Mouse (Mus musculus): ENCODE data around the gene Msh3. TPM values are rescaled to one million over a fixed set of nuclear protein-coding genes. Genes with fewer than 3 reads are reported as not detected.

Msh3 gene
- polyA plus RNA-seq, 1 experiment from 2014 or later, result 31.5 TPM

GRCm38 (mm10) chr13:92291605-92292004, 63.2 kb downstream of the Msh3 start:
- no peak overlapping the region for H3K27ac ChIP-seq (replicated peaks)
- H3K4me2 ChIP-seq (replicated peaks), result no peak overlapping the region
- no peak overlapping the region for H3K4me3 ChIP-seq
- no peaks in the 10 kb centered on the region for H3K9me3 ChIP-seq
- ATAC-seq (ENCODE audit: low FRiP score, low read depth), result no peak
- no peak overlapping the region for H3K9ac ChIP-seq (replicated peaks)
- H3K4me1 ChIP-seq, result no peaks in the 10 kb centered on the region
- 83% methylated on average over 4 of the region's 4 CpGs for WGBS
- H3K36me3 ChIP-seq, result peaks cover 10% of the 10 kb centered on the region; the same call in 1 of the 2 replicates
- H3K27me3 ChIP-seq, result no peaks in the 10 kb centered on the region

DNA sequence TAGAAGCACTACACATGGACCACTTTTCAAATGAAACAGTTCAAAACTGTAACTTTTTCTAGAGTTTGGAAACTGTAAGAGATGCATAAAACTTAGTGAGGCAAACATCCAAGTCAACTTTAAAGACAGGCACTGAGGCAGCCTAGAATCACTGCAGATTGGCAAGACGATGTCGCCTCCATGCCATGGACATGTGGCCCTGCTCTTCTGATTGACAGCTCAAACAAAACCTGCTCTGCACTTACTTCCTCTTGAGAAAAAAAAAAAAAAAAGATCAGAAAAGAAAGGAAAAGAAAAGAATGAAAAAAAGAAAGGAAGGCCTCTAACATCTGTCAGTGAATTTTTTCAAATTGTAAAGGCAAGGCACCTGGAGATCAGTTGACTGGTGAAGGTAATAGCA, 77.8 kb downstream of the Msh3 start:
- Histone ChIP-seq H3K36me3 (0 out of 2 replicates have a peak, but pooled peaks cover 5% of the 10 kb centered on the region), H3K4me1 (no peaks in the 10 kb centered on the region), H3K4me2 (replicated peaks) (no peak overlapping the region), H3K27ac (replicated peaks) (no peak overlapping the region), H3K9ac (replicated peaks) (no peak overlapping the region), H3K9me3 (no peaks in the 10 kb centered on the region), H3K4me3 (no peak overlapping the region), H3K27me3 (no peaks in the 10 kb centered on the region)
- WGBS, result 95% methylated on average over 2 of the region's 2 CpGs
- ATAC-seq (ENCODE audit: low FRiP score, low read depth), result no peak

GRCm38 (mm10) chr13:92275292-92275691, 79.5 kb downstream of the Msh3 start:
- no peak for ATAC-seq (ENCODE audit: low FRiP score, low read depth)
- WGBS, result 92% methylated on average over 9 of the region's 9 CpGs
- H3K4me3 ChIP-seq, result no peak overlapping the region

DNA sequence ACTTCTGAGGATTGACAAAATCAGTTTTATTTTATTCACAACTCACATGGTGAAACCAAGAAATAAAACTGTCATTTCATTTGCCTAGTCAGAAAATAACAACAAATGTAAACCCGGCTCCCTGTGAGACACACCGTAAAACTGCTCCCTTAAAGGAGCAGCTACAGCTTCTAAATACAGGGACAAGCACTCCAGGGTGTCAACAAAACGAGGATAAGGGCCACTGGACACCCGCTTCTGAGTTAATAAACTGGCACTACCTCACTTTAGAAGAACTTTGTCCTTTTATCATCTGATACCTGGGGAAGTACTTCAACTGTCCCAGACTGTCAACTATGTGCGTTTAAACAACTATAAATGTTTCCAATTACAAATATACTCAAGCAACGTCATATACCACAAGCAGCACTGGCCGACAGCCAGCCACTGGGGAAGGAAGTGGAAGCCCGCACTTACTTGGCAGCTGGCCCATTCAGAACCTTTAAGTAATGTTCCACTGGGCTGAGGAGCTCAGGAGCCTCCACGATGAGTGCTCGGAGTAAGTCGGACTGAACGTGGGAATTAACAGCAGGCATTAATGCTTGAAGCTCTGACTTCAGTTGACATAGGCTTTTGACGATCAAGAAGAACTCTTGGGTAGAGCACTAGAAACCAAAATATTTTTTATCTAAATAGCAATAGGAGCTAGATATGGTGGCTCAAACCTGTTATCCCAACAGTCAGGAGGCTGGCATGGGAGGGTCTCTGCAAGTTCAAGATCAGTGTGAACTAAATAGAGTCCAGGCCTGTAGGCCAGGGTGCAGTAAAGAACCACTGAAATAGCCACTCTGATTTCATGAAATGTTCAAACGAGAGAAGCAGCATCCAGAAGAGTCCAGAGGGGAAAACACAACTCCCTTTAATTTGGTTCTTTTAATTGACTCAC, 80.3 kb downstream of the Msh3 start:
- Histone ChIP-seq H3K4me3 (no peak overlapping the region), H3K9me3 (no peaks in the 10 kb centered on the region), H3K9ac (replicated peaks) (no peak overlapping the region), H3K27ac (replicated peaks) (no peak overlapping the region), H3K27me3 (no peaks in the 10 kb centered on the region), H3K36me3 (0 out of 2 replicates have a peak, but pooled peaks cover 5% of the 10 kb centered on the region), H3K4me1 (no peaks in the 10 kb centered on the region), H3K4me2 (replicated peaks) (no peak overlapping the region)
- 88% methylated on average over 14 of the region's 14 CpGs for WGBS
- no peak for ATAC-seq (ENCODE audit: low FRiP score, low read depth)

More at GRCm38 (mm10) chr13:92275292-92275691, 79.5 kb downstream of the Msh3 start:
- H3K27ac ChIP-seq (replicated peaks), result no peak overlapping the region
- no peaks in the 10 kb centered on the region for H3K27me3 ChIP-seq
- 0 out of 2 replicates have a peak, but pooled peaks cover 5% of the 10 kb centered on the region for H3K36me3 ChIP-seq
- H3K4me1 ChIP-seq, result no peaks in the 10 kb centered on the region
- no peaks in the 10 kb centered on the region for H3K9me3 ChIP-seq
- no peak overlapping the region for H3K9ac ChIP-seq (replicated peaks)
- H3K4me2 ChIP-seq (replicated peaks), result no peak overlapping the region

GRCm38 (mm10) chr13:92267076-92267475, 87.7 kb downstream of the Msh3 start:
- H3K9ac ChIP-seq (replicated peaks), result no peak overlapping the region
- no peaks in the 10 kb centered on the region for H3K27me3 ChIP-seq
- no peak for ATAC-seq (ENCODE audit: low FRiP score, low read depth)
- H3K27ac ChIP-seq (replicated peaks), result no peak overlapping the region
- no peaks in the 10 kb centered on the region for H3K4me1 ChIP-seq
- no peak overlapping the region for H3K4me3 ChIP-seq
- no peaks in the 10 kb centered on the region for H3K9me3 ChIP-seq
- WGBS, result 91% methylated on average over 3 of the region's 3 CpGs
- H3K36me3 ChIP-seq, result peaks cover 6% of the 10 kb centered on the region; the same call in 1 of the 2 replicates
- H3K4me2 ChIP-seq (replicated peaks), result no peak overlapping the region

DNA sequence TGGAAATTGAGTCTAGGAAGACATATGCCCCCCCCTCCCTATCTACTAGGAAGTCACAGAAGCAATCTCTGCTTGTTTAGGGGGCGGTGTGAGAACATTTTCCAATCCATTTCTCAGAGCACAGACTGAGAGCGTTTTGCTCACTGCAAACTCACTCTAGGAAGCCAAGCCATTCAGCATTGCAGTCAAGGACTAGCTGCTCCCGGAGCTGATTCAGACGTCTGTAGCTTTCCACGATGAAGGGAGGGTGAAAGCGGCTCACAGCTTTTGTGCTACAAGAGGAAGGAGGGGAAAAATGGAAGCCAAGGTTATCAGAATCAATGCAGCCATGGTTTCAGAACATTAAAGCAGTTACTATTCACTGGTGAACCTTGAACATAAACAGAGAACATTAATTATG, 91.2 kb downstream of the Msh3 start:
- Histone ChIP-seq H3K9ac (replicated peaks) (no peak overlapping the region), H3K4me1 (no peaks in the 10 kb centered on the region), H3K36me3 (peaks cover 11% of the 10 kb centered on the region; the same call in 1 of the 2 replicates), H3K27ac (replicated peaks) (no peak overlapping the region), H3K4me2 (replicated peaks) (no peak overlapping the region), H3K9me3 (no peaks in the 10 kb centered on the region), H3K27me3 (no peaks in the 10 kb centered on the region), H3K4me3 (no peak overlapping the region)
- ATAC-seq (ENCODE audit: low FRiP score, low read depth), result no peak
- 90% methylated on average over 6 of the region's 6 CpGs for WGBS

DNA sequence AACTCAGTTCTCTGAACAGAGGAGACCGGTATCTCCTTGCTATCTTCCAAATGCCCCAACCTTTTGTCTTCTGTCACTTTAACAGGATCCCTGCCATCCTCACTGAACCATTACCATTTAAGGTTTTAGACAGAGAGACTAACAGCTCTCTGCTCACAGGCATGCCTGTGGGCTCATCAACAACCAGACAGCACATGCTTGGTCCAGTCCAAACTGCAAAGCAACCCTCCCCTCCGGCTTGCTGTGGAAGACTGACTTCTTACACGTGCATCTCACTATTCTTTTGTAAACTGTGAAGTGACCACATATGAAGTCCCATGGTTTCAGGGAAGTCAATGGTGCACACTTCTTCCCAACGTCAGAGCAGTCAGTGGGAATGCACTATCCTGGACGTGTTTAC, 93.5 kb downstream of the Msh3 start:
- Histone ChIP-seq H3K9me3 (no peaks in the 10 kb centered on the region), H3K27me3 (no peaks in the 10 kb centered on the region), H3K9ac (replicated peaks) (no peak overlapping the region), H3K36me3 (peaks cover 11% of the 10 kb centered on the region; the same call in 1 of the 2 replicates), H3K4me1 (no peaks in the 10 kb centered on the region), H3K4me2 (replicated peaks) (no peak overlapping the region), H3K27ac (replicated peaks) (no peak overlapping the region), H3K4me3 (no peak overlapping the region)
- ATAC-seq (ENCODE audit: low FRiP score, low read depth), result no peak
- WGBS, result 91% methylated on average over 5 of the region's 5 CpGs

GRCm38 (mm10) chr13:92255480-92255879, 99.3 kb downstream of the Msh3 start:
- H3K4me1 ChIP-seq, result no peaks in the 10 kb centered on the region
- H3K27me3 ChIP-seq, result no peaks in the 10 kb centered on the region
- no peak overlapping the region for H3K27ac ChIP-seq (replicated peaks)
- no peaks in the 10 kb centered on the region for H3K36me3 ChIP-seq
- no peaks in the 10 kb centered on the region for H3K9me3 ChIP-seq
- no peak overlapping the region for H3K4me2 ChIP-seq (replicated peaks)
- no peak overlapping the region for H3K9ac ChIP-seq (replicated peaks)
- no peak for ATAC-seq (ENCODE audit: low FRiP score, low read depth)
- H3K4me3 ChIP-seq, result no peak overlapping the region
- WGBS, result 91% methylated on average over 3 of the region's 3 CpGs

GRCm38 (mm10) chr13:92253850-92254249, 101.0 kb downstream of the Msh3 start:
- no peak overlapping the region for H3K4me3 ChIP-seq
- WGBS, result 93% methylated on average over 5 of the region's 5 CpGs
- ATAC-seq (ENCODE audit: low FRiP score, low read depth), result no peak
- no peaks in the 10 kb centered on the region for H3K4me1 ChIP-seq
- H3K27me3 ChIP-seq, result no peaks in the 10 kb centered on the region
- H3K4me2 ChIP-seq (replicated peaks), result no peak overlapping the region
- no peak overlapping the region for H3K9ac ChIP-seq (replicated peaks)
- no peak overlapping the region for H3K27ac ChIP-seq (replicated peaks)
- no peaks in the 10 kb centered on the region for H3K9me3 ChIP-seq
- peaks cover 7% of the 10 kb centered on the region for H3K36me3 ChIP-seq

GRCm38 (mm10) chr13:92252331-92252730, 102.5 kb downstream of the Msh3 start:
- ATAC-seq (ENCODE audit: low FRiP score, low read depth), result no peak
- Histone ChIP-seq H3K9me3 (no peaks in the 10 kb centered on the region), H3K36me3 (peaks cover 7% of the 10 kb centered on the region), H3K27ac (replicated peaks) (no peak overlapping the region), H3K27me3 (no peaks in the 10 kb centered on the region), H3K9ac (replicated peaks) (no peak overlapping the region), H3K4me1 (no peaks in the 10 kb centered on the region), H3K4me2 (replicated peaks) (no peak overlapping the region), H3K4me3 (no peak overlapping the region)

- 92% methylated on average over 2 of the region's 2 CpGs for WGBS
- Histone ChIP-seq H3K4me3 (no peak overlapping the region), H3K27ac (replicated peaks) (no peak overlapping the region), H3K9me3 (no peaks in the 10 kb centered on the region), H3K4me2 (replicated peaks) (no peak overlapping the region), H3K9ac (replicated peaks) (no peak overlapping the region), H3K36me3 (peaks cover 7% of the 10 kb centered on the region), H3K27me3 (no peaks in the 10 kb centered on the region), H3K4me1 (no peaks in the 10 kb centered on the region)
- ATAC-seq (ENCODE audit: low FRiP score, low read depth), result no peak
These were observed 107.2 kb downstream of the Msh3 start for GRCm38 (mm10) chr13:92247576-92247975.

DNA sequence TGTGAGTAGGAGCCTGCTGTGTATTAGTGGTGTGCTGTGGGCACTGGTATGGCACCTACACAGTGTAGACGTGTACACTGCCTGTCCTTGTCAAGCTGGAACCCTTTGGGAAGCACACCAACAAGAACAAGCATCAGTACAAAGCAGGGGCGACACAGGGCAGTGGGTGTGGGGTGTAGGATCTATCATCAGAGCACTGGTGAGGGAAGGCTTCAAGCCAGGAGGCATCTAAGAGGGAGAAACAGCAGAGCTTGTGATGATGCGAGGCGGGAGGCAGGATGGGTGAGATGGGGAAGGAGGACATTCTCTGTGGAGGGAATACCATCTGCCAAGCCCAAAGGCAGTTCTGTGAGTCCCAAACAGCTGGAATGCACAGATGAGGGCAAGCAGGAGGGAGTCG, 107.8 kb downstream of the Msh3 start:
- no peaks in the 10 kb centered on the region for H3K4me1 ChIP-seq
- WGBS, result 93% methylated on average over 5 of the region's 5 CpGs

More for the DNA sequence above, 107.8 kb downstream of the Msh3 start:
- H3K4me2 ChIP-seq (replicated peaks), result no peak overlapping the region
- no peaks in the 10 kb centered on the region for H3K9me3 ChIP-seq
- no peak overlapping the region for H3K27ac ChIP-seq (replicated peaks)
- no peaks in the 10 kb centered on the region for H3K27me3 ChIP-seq
- ATAC-seq (ENCODE audit: low FRiP score, low read depth), result no peak
- no peak overlapping the region for H3K9ac ChIP-seq (replicated peaks)
- H3K4me3 ChIP-seq, result no peak overlapping the region
- H3K36me3 ChIP-seq, result peaks cover 7% of the 10 kb centered on the region

All from midbrain, embryonic 12.5 days (tissue).